Mouse (Mus musculus) heart, postnatal 14 days (tissue): ENCODE results near the gene Ntm. TPM values are rescaled to one million over a fixed set of nuclear protein-coding genes. Genes with fewer than 3 reads are reported as not detected.

ENCODE experiments used
- DNase-seq, 2 experiments: peaks; one replicate each; pipeline ENCODE4 v3.0.0; 2021 to 2022
- intact Hi-C: fragments of 180-260 bp; cut with DNase I; formaldehyde crosslinking; loops from one replicate; pipeline ENCODE4 v1.15.1; 2025
- total RNA-seq, 2 experiments: library from RNA; stranded (reverse); gene quantifications; 2 replicates each; pipeline ENCODE4 v1.2.3; 2021

Ntm gene
- total RNA-seq, 2 experiments from 2014 or later: 3.3 to 3.5 TPM

GRCm38 (mm10) chr9:29888712-29889111, 74.2 kb downstream of the Ntm start:
- no peak for DNase-seq
- intact Hi-C loops: no loop called here

GRCm38 (mm10) chr9:29887924-29888323, 75.0 kb downstream of the Ntm start:
- intact Hi-C loops: no loop called here
- DNase-seq: no peak

- intact Hi-C loops: no loop called here
- no peak for DNase-seq
Observed at GRCm38 (mm10) chr9:29884062-29884461, 78.9 kb downstream of the Ntm start.

GRCm38 (mm10) chr9:29881614-29882013, 81.3 kb downstream of the Ntm start:
- no peak for DNase-seq
- intact Hi-C loops: no loop called here

GRCm38 (mm10) chr9:29877583-29877982, 85.4 kb downstream of the Ntm start:
- intact Hi-C loops: no loop called here

GRCm38 (mm10) chr9:29867746-29868145, 95.2 kb downstream of the Ntm start:
- no peak for DNase-seq
- intact Hi-C loops: no loop called here

More at GRCm38 (mm10) chr9:29877583-29877982, 85.4 kb downstream of the Ntm start:
- DNase-seq: no peak

GRCm38 (mm10) chr9:29866824-29867223, 96.1 kb downstream of the Ntm start:
- no peak for DNase-seq
- intact Hi-C loops: no loop called here

- DNase-seq: no peak
- intact Hi-C loops: no loop called here
Observed at GRCm38 (mm10) chr9:29866101-29866500, 96.8 kb downstream of the Ntm start.

GRCm38 (mm10) chr9:29865502-29865901, 97.4 kb downstream of the Ntm start:
- DNase-seq: no peak
- intact Hi-C loops: no loop called here

GRCm38 (mm10) chr9:29864886-29865285, 98.1 kb downstream of the Ntm start:
- intact Hi-C loops: no loop called here
- peak in 1 of 2 experiments; percentile 1 for DNase-seq

- intact Hi-C loops: no loop called here
- DNase-seq: no peak
Observed at GRCm38 (mm10) chr9:29862408-29862807, 100.5 kb downstream of the Ntm start.

- no peak for DNase-seq
- intact Hi-C loops: no loop called here
Observed at GRCm38 (mm10) chr9:29859256-29860048, 103.5 kb downstream of the Ntm start.

GRCm38 (mm10) chr9:29848735-29849455, 114.0 kb downstream of the Ntm start:
- no peak for DNase-seq
- intact Hi-C loops: no loop called here

- intact Hi-C loops: no loop called here
- DNase-seq: no peak
Observed at GRCm38 (mm10) chr9:29837344-29837743, 125.6 kb downstream of the Ntm start.

GRCm38 (mm10) chr9:29834911-29835310, 128.0 kb downstream of the Ntm start:
- intact Hi-C loops: no loop called here

GRCm38 (mm10) chr9:29833781-29834180, 129.2 kb downstream of the Ntm start:
- intact Hi-C loops: no loop called here
- no peak for DNase-seq

More at GRCm38 (mm10) chr9:29834911-29835310, 128.0 kb downstream of the Ntm start:
- DNase-seq: peak; percentile 11 to 36

GRCm38 (mm10) chr9:29827240-29827660, 135.7 kb downstream of the Ntm start:
- DNase-seq: no peak
- intact Hi-C loops: no loop called here

- intact Hi-C loops: no loop called here
- no peak for DNase-seq
Observed at GRCm38 (mm10) chr9:29825236-29825635, 137.7 kb downstream of the Ntm start.

GRCm38 (mm10) chr9:29823716-29824115, 139.2 kb downstream of the Ntm start:
- DNase-seq: no peak
- intact Hi-C loops: no loop called here

- intact Hi-C loops: no loop called here
- DNase-seq: no peak
Observed at GRCm38 (mm10) chr9:29812685-29813084, 150.3 kb downstream of the Ntm start.

- DNase-seq: no peak
- intact Hi-C loops: no loop called here
Observed at GRCm38 (mm10) chr9:29806790-29807189, 156.2 kb downstream of the Ntm start.

GRCm38 (mm10) chr9:29804483-29804882, 158.5 kb downstream of the Ntm start:
- intact Hi-C loops: no loop called here
- DNase-seq: no peak
